Mouse (Mus musculus) C2C12 (cell line): Measurements from ENCODE around the gene Gskip.

Experiments
- CEBPB ChIP-seq: IDR thresholded peaks from one replicate; pipeline ENCODE4 v1.6.1; 2011; ENCODE audit warnings: low read depth, mild to moderate bottlenecking, control low read depth, moderate library complexity
- CTCF ChIP-seq: IDR thresholded peaks from one replicate; pipeline ENCODE4 v1.5.1; 2011; ENCODE audit not compliant: control insufficient read depth, insufficient read depth, insufficient read length
- FOSL1 ChIP-seq: IDR thresholded peaks from one replicate; pipeline ENCODE4 v1.8.0; 2011; ENCODE audit warnings: mild to moderate bottlenecking, low read length; ENCODE audit not compliant: poor library complexity, insufficient read depth, severe bottlenecking
- USF1 ChIP-seq: IDR thresholded peaks from one replicate; pipeline ENCODE4 v1.6.1; 2011; ENCODE audit warnings: low read depth, mild to moderate bottlenecking, control low read depth, moderate library complexity

GRCm38 (mm10) chr12:105695848-105696247 lies 11.2 kb downstream of the Gskip start:
- TF ChIP-seq CTCF: no peak
- TF ChIP-seq CEBPB: no peak
- peak; percentile 27 for TF ChIP-seq USF1
- TF ChIP-seq FOSL1: no peak
